ENCODE assay signal across 22 mouse cellular contexts in the genomic region with DNA sequence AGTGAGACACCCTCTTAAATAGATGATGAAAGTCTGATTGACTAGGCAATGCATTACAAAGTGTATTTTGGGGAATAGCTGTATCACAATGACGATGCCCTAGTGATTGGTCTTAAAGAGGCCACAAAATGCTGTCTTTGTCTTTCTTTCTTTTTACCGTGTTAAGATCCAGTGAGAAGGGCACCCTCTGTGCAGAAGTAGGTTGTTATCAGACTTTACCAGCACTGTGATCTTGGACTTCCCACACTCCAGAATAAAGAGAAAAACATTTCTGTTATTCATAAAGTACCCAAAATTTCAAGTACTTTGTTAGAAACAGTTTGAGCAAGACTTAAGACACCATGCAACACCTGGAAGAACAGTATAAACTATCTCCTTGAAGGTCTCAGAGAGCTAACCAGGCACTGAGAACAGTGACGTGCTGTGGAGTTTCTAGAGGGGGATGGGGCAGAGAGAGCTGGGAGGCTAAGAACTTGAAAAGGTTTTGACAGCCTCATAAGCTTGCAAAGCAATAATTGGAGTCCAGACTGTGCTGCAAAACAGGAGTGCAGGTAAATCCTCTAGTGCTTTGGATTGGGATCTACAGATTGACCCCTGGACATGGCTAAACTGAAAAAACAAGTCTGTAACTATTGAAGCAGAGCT.
"Had no signal": no experiment of that assay in that cellular context is flagged by ENCODE, and none has a peak within 500 bp of the region (broad histone marks: within the 10 kb centered on the region; RNA-seq: fewer than 3 reads in every experiment).

No protein-coding gene starts in this region.

- H3K27me3 ChIP-seq: heart, embryonic 13.5 days; heart, embryonic 15.5 days; hindbrain, embryonic 13.5 days; hindbrain, embryonic 15.5 days; limb, embryonic 12.5 days had no signal

- H3K27ac ChIP-seq: heart, adult 2 months; heart, embryonic 13.5 days; heart, embryonic 15.5 days; hindbrain, embryonic 13.5 days; hindbrain, embryonic 15.5 days; hindbrain, postnatal 0 days; layer of hippocampus, adult 2 months; left cerebral cortex, adult 2 months; limb, embryonic 10.5 days; limb, embryonic 12.5 days had no signal

- H3K4me1 ChIP-seq: heart, embryonic 13.5 days; heart, embryonic 15.5 days; hindbrain, embryonic 13.5 days; hindbrain, embryonic 15.5 days; limb, embryonic 10.5 days; limb, embryonic 12.5 days had no signal

- H3K4me3 ChIP-seq: heart, adult 2 months; heart, embryonic 13.5 days; heart, embryonic 15.5 days; hindbrain, embryonic 13.5 days; hindbrain, embryonic 15.5 days; layer of hippocampus, adult 2 months; left cerebral cortex, adult 2 months; limb, embryonic 10.5 days; limb, embryonic 12.5 days had no signal

- H3K9ac ChIP-seq: heart, embryonic 13.5 days; heart, embryonic 15.5 days; hindbrain, embryonic 13.5 days; hindbrain, embryonic 15.5 days; limb, embryonic 12.5 days had no signal

- H3K36me3 ChIP-seq: heart, embryonic 15.5 days had no signal

- DNase-seq: gastrocnemius, postnatal 14 days; gastrocnemius, postnatal 36 days; heart, adult 11 months; heart, adult 2 months; heart, postnatal 14 days; heart, postnatal 36 days; kidney, adult 11 months; kidney, adult 8-10 months; kidney, postnatal 10 days; kidney, postnatal 25 days; kidney, postnatal 4 days; liver had no signal

- ATAC-seq: hindbrain, postnatal 0 days; intestine, embryonic 16.5 days had no signal

- H3K9me3 ChIP-seq: heart, embryonic 13.5 days; heart, embryonic 15.5 days; hindbrain, embryonic 13.5 days; hindbrain, embryonic 15.5 days; limb, embryonic 10.5 days; limb, embryonic 12.5 days had no signal
